Mouse (Mus musculus) cerebellum, postnatal 25 days (tissue): ENCODE data around the gene A3galt2.

ENCODE experiments used
- DNase-seq, 2 experiments: peaks; one replicate each; pipeline ENCODE4 v3.0.0; 2021; ENCODE audit warnings: mixed read lengths in 2 of 2

Gene A3galt2

DNA sequence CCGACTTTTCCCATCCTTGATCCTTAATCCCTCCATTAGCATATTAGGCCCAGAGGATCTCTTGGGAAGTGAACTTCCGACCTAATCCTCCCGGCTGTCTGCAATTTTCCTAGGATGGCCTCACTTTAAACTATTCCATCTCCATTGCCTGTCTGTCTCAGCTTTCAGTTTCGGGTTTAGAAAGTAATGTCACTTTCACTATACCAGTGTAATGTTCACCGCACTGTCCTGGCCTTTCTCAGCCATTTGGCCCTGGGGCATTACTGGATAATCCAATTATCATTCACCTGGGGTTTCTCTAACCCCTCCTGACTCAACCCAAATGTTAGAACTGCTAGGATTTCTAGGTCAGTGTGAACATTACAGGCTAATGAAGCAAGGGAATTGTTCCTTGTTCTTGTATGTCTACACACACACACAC lies 26.7 kb upstream of the A3galt2 start:
- DNase-seq, result no peak

DNA sequence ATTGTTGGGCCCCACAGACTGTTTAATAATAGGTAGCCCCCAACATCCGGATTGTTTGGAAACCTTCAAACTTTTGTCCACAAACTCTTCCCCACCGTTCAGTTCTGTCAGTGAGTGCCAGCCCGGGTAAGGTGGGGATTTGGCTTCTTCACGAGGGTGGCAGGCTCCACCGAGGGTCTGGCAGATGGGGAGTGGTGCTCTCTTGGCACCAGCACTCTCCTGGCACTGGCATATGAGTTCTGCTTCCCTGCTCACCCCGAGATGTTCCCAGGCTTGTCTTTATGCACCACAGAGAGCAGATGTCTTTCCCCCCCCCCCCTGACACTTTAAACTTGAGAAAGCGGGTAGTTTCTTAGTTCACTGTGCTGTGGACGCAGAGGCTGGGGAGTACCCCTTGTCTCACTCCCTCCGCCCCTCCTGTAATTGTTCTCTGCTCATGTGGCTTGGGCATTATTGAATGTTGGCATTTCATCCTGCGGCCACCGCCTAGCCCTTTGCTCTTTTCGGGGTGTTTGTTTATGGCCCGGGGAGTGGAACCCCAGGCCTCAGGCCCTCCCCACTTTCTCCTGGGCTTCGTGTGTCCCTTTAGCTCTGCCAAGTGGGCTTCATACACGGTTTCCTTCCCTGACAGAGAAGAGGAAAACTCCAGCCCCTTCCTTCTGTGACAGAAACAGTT lies 26.0 kb upstream of the A3galt2 start:
- DNase-seq, result peak; percentile 81 to 82

DNA sequence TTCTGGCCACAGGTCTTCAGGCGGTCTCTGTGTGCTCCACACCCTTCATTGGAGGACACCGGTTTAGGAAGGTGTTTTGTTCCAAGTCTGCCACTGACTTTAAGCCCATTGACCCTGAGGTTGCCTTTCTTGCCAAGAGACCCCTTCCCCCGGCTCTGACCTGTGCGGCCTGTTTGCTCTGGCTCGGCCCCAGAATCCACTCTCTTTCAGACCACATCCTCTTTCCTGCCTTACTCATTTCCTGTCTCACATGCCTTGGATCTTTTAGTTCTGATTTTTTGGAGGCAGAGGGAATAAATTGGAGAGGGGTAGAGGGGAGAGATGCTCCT lies 25.5 kb upstream of the A3galt2 start:
- no peak for DNase-seq

DNA sequence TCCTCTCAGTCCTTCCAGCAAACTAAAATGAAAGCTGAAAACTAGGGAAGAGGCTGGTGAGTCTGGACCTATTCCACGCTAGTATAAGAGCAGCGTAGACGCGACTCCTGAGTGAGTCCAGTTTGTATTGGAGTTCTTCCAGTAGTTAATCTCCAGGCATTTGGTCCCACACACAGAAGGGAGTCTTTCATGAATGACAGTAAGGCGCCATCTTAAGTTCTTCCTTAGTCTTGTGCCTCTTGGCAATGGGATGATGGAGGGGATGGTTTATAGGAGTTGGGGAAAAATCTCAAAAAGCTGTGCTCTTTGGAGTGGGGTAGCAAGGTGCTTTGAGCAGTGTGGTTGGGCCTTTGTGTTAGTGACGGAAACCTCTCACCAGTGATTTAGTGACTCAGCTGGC lies 24.9 kb upstream of the A3galt2 start:
- DNase-seq, result no peak

DNA sequence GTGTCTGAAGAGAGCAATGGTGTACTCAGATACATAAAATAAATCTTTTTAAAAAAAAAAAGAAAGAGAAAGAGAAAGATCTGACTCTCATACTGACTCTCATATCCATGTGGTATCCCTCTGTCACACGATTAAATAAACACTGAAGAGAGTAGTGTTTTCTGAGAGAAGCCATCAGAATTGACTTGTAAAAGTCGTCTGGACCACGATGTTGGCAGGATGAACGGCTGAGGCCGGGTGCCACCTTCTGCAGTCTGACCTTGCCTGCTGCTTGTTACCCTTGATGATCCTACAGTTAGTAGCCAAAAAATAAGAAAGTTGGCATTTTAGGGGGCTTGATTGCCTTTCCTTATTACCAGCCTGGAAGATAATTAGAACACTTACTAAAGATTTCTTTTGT lies 22.4 kb upstream of the A3galt2 start:
- no peak for DNase-seq

DNA sequence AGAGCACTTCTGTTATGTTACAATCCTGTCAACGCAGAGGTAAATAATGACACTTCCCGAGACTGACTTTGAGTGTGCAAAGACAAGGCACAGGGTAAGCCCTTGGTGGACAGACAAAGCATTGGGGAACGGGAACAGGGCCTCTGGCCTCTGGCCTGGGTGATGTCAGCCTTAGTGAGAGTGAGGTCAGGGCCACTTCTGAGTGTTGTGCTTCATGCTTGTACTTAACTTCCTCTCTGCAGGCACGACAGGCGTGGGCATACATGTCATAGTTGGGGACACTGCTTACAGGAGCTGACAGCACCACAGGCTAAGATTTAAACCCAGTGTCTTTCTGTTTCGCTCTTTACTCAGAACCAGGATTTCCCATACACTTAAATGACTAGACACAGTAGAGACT lies 21.7 kb upstream of the A3galt2 start:
- no peak for DNase-seq

DNA sequence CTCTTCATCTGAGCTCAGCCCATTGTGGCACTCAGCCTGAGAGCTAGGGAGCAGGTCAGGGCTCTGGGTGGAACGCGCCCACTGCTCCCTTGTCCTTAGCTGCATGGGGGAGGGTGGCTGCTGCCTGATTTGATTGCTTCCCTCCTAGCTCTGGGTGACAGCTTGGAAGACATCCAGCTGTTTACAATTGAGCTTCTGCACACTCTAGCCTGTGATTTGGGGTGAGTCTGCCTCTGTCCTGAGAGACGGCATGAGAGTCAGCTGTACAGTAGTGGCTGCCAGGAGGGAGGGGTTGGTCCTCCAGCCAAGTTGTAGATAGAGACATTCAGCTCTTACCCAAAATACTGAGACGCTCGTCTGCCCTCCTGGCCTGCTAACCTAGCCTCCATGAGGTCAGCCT lies 20.9 kb upstream of the A3galt2 start:
- DNase-seq, result no peak

DNA sequence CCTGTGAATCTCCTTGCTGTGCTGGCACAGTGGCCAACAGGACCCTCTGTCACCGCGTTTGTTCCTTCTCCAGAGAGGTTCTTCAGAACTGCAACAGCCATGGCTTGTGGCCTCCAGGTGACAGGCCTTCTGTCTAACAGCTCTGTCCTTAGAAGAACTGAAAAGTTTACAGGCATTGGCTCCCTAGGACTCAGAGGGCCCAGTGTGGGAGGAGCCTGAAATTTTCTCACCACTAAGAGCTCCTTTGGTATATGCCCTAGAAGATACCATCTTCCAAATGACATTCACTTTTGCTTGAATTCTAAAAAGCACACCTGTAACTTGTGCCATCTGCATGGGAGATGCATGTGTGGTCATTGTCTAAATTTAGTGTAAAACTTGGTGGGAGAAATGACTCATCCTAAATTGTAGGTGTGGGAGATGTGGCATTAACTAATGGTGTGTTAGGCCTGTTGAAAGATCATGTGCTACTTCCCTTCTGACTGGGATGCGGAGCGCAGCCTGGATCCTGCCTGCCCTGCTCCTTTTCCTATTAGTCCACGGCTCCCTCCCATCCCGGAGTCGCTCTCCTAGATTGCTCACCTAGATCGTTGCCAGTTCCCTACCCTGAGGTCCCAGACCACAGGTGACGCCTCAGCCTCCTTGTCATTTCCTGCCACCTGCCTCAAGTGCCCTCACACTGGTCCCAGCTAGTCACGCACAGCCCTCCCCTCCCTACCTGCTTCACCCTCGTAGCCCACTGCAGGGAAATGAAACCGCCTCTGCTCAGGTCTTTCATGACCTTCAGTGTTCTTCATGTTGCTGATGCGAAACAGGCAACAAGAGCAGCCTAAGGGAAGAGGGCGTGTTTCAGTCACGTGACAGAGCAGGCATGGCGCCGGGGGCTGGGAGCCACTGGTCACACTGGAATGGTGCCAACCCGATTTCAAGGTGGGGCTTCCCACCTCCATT lies 20.2 kb upstream of the A3galt2 start:
- DNase-seq, result peak; percentile 51 to 64

DNA sequence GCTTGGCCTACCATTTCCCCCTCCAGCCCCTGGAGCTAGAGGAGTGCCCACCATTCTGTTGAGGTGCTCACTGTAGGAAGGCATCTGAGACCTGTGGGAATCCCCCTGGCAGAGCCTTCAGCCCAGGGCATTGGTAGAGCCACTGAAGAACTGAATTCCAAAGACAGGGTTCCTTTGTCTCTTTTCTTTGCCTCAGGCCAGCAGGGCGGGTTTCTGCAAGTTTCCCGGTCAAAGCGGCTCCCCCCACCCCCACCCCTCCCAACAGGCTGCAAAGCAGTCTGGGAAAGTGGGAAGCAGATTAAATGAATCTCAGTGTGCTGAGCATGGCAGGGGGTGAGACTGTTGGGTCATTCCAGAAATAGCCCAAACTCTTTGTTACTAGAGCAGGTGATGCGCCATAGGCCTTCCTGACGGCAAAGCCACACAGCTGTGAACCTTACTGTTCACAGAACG lies 18.0 kb upstream of the A3galt2 start:
- peak in 1 of 2 experiments; percentile 58 for DNase-seq

DNA sequence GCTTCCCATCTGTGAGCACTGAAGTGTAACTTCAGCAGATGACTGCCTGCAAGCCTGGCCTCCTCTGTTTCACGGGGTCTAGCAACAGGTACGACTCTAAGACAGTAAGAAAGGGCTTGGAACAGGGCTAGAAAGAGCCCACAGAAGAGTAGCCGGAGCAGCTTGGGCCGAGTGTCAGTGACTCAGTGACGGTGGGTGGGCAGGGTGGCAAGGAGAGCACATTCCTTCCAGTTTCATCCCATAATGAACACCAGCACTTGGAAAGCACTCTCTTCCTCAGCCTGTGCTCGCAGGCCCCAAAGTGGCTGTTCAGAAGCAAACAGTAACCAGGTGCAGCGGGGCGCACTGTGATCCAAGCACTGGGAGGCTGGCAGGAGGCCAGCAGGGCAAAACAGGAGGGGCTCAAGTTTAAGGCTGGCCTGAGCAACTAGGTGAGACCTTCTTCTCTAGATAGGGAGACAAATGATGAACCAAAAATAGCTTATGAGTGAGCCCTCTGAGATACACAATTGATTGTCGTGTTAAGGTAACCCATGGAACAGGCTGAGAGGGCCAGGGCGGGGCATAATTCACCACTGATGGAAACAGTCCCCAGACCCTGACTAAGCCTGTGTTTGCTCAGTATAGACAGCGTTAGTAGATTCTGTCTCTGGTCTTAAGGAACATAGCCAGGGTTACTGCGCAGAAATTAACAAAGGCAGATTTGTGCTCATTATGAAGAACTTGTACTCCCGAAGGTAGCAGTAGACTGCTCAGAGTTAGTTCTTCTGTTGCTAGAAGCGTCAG lies 17.1 kb upstream of the A3galt2 start:
- DNase-seq, result peak; percentile 60 to 69

DNA sequence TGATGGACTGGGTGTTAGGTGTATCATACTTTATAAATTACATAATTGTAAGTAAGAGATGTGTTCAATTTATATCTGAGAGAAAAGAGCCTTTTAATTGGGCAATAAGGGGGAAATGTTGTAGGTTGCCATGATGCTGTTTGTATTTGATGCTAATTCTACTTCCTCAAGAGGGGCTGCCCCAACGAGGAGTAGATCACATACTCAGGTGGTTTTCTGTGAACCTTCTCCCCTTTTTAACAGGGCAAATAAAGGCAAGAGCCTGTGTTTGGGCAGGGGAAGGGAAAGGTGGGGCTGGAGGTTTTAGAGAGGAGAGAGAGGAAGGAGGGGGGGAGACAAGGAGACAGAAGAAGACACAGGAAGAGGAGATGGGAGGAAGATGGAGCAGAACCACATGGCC lies 14.3 kb upstream of the A3galt2 start:
- peak in 1 of 2 experiments; percentile 1 for DNase-seq

DNA sequence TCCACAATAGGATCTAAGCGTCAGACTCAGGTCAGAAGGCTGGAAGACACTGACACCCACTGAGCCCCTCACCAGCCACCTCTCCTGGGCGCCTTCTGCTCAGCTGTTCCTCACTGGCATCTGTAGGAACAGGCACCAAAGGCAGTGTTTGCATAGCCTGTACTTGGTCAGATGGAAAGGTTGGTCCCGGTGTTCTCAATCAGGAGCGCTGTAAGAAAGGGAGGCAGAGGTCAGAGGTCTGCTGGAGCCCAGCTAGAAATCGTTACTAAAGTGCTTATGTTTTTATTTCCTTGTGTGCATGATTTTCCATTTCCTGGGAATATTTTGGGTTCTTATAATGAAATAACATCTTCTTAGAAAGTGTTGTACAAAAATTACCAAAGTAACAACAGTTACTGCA lies 13.3 kb upstream of the A3galt2 start:
- peak; percentile 5 to 11 for DNase-seq

DNA sequence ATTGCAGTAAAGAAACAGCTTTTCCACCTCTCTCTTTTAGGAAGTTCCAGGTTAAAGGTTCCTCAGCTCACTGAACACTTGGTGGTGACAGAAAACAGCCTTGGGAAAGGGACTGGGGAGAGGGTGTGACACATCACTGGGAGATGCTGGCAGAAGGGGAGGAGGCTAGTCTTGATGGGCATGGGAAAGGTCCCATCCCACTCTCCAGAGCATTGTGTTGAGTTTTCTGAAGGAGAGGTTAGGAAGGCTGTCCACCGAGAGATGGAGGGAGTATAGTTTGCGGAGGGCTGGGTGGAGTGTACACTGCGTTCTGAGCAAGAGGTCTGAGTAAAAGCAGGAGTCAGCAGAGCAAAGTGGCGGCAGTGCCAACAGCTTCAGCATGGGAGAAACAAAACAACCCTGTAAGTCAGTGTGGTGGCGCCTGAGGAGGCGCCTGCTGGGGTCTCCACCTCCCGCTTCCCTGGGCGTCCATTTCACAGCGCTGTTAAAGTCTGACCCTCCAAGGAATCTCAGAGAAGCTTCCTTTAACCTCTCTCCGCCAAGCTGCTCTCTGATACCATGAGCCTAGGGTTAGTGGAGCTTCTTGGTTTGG lies 12.7 kb upstream of the A3galt2 start:
- peak; percentile 20 to 28 for DNase-seq

DNA sequence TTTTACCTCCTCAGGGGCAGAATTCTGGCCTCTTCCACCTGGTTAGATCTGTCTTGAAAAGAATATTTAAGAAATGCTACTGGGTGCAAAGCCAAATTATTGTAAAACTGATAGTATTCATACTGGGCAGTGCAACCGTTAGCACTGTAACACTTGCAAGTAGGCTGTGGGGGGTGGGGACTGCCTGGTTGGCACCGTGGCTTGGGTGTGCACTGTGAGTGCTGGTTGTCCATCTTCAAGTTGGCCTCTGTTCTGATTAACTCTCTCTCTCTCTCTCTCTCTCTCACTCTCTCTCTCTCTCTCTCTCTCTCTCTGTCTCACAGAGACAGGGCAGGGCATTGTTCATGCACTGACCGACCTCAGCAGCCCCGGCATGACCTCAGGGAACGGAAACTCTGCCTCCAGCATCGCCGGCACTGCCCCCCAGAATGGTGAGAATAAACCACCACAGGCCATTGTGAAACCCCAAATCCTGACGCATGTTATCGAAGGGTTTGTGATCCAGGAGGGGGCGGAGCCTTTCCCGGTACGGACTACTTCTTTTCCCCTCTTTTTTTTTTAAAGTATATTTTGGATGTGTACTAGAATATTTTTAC lies 12.0 kb upstream of the A3galt2 start:
- DNase-seq, result peak; percentile 10 to 52

DNA sequence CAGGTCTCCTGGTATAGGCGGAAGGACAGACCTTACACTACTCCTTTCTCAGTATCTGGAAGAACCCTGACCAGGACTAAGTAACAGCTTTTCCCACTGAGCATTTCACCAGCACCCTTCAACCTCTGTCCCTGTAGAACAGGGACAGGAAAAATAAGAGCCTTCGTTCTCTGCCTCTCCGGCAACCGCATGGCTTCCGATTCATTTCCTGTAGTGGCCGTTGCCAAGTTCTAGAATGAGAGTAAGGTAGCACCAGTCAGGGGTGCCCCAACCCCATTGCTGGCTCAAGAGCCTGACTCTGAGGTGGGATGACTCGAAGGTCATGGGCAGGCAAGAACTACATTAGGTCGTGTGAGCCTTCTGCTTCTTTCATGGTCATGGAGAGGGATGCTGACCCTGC lies 10.0 kb upstream of the A3galt2 start:
- peak; percentile 11 to 21 for DNase-seq

DNA sequence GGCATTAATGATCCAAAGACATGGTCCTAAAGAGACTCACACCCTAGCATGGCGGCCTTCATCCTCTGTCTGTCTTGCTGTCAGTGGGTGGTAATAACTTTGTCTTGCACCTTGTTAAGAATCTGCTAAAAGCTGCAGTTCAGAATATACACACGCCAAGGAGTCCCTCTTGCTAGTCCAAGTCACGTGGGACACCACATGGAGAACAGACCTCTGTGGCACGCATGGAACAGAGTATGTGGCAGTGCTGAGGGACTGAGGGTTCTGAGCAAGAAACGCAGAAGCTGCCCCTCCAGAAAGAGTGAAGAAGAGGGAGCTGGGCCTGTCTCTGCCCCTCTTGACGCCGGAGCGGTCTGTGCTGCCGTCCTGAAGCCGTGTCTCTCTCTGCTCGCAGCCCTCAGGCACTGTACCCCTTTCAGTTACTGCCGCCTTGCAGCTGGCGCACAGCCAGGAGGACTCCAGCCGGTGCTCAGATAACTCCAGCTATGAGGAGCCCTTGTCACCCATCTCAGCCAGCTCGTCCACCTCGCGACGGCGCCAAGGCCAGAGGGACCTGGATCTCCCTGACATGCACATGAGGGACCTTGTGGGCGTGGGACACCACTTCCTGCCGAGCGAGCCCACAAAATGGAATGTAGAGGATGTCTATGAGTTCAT lies 7.4 kb upstream of the A3galt2 start:
- peak; percentile 69 to 76 for DNase-seq

DNA sequence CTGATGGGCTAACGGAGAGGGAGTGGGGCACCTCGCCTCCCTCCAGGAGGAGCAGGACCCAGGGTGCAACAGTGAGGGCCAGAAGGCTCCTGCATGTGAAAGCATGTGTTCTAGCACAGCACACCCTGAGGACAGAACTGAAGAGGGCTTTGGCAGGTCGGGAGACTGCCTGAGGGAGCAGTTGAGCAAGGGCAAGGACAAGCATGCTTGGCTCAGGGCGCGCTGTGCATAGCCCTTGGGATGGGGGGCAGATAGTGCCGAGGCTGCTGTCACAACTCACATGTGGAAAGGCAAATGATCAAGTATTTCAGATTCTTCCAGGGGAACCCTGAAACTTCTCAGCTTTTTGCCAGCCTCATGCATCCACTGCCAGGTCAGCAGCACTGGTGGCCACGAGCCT lies 6.9 kb upstream of the A3galt2 start:
- DNase-seq, result peak in 1 of 2 experiments; percentile 31

DNA sequence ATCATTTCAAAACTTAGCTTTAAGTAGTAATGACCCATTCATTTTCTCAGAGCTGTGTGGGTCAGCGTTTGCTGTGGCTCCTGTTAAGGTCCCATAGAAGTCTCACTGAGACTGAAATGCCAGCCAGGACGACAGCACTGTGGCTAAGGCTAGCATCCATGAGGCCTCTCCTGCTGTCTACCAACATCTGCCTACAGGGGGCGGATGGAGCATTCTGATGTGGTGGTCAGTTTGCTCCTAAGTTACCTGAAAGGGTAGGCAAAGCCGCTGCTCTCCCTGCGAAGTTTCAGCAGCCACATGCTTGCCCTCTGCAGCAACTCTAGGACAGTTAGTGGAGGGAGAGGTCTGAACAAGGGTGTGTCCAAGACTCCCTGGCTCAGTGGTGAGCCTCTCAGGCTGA lies 4.2 kb upstream of the A3galt2 start:
- peak in 1 of 2 experiments; percentile 34 for DNase-seq

DNA sequence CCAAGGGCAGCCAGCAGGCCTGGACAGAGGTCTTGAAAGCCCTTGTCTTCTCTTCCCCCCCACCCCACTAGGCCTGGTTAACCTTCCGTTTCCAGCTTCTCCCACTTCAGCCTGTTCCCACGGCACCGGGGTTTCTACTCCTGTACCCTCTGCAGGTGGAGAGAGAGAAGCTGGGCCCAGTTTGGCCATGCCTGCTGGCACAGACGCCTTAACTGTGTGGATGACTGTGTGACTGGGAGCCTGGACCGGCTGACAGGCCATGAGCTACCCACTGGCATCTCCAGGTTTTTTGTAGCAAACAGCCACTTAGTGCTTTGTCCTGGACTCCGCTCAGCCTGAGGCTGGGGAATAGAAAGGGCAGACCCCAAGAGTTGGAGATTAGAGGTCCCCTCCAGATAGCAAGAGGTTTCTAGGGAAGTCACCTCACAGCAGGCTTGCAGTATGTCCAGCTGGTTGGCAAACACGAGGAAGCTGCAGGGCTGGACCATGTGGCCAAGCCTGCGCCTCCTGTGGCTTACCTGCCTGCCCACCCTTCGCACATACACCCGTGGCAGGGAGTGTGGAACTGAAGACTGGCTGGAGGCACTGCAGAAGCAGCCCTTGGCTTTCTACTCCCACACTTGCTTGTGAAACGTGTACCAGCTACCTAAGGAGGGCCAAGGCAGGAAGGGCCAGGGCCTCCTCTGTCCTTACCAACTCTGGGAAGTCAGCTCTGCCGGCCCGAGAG lies 3.0 kb upstream of the A3galt2 start:
- DNase-seq, result peak; percentile 60 to 62

DNA sequence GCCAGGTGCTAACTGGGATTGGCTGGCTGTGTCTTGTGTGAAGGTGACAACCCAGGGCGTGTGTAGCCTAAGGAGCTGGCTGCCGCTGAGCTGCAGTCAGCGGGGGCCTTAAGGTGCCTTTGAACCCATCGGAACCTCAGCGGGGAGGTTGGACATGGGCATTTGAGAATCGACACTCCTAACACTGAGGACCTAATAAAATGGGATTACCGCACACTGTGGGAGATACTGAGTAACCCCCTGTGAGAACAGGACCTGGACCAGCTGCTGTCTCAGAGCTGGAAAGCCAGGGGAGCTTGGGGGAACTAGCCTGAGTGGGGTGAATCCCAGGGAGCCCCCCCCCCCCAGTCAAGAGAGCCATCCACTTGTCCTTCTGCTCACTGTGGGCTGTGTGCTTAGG lies 1.6 kb upstream of the A3galt2 start:
- peak in 1 of 2 experiments; percentile 15 for DNase-seq

DNA sequence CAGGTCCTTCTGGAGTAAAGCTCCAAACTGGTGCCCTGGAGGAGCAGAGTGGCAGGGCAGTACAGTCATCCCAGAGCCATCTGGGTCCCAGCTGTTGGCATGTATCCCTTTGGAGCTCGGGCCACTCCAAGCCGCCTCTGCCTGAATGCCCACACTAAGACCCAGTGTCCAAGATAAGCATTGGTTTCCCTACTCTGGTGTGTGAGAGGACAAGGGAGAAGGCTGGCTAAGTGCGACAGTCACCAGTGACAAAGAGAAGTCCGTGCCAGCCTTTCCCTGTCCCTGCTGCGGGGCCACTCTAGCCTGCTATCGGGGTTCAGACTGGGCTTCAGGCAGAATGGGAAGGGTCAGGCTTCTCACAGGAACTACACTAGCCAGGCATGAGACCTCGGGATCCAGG lies 736 bp downstream of the A3galt2 start:
- DNase-seq, result peak; percentile 44 to 51
